Mouse (Mus musculus) liver, postnatal 0 days (tissue): ENCODE results near the gene Slc7a4.

Experiments
- CTCF ChIP-seq: sonication (generic); IDR thresholded peaks from 2 replicates; pipeline ENCODE4 v1.5.1; 2016; ENCODE audit warnings: antibody characterized with exemption, low read depth
- EP300 ChIP-seq: IDR thresholded peaks from 2 replicates; pipeline ENCODE4 v1.6.1; 2016; ENCODE audit warnings: antibody characterized with exemption, low read depth, mild to moderate bottlenecking

DNA sequence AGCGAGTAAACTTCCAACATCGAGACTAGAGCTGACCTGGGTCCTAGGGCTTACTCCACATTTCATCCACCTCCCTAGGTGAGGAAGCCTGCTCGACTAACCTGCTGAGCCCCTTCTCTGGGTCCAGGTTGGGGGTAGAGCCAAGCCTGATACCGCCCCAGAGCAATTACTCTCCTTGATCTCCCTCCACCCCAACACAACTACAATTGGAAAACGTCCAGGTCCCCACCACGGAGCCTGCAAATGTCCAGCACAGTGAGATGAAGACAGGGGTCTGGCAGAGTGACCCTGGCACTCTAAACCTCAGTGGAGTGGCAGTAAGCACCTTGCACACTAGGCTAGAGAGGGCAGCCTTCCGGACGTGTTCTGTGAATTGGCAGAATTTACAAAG, 6.2 kb downstream of the Slc7a4 start:
- TF ChIP-seq EP300 (no peak), CTCF (no peak)
